Mouse (Mus musculus): Measurements from ENCODE around the gene Fcrl6.

DNA sequence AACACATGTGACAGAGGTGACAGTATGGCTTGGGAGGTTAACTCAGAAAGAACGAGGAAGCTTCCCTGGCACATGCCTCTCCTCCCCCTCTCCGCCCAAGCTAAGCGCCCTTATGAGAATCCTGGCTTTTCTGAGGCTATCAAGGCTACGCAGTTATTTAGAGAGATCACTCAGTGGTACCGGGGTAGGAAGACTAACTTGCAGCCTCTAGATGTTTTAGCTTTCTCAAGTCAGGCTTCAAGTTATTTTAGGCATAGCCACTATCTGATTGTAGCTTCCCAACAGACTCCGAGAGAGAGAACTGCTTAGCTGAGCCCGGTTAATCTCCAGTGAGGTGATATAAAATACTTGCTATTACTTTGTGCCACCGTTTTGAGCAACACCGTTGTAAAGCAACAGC lies 47.0 kb upstream of the Fcrl6 start:
- TF ChIP-seq MYOD1 (IDR thresholded peaks at IDR 0.05; ENCODE audit: control insufficient read depth in 1 of 3, insufficient read length in 2 of 3, low read depth in 2 of 3) = no peak
- TF ChIP-seq POLR2A (IDR thresholded peaks at IDR 0.05; ENCODE audit: insufficient read length, low read depth) = no peak
- TF ChIP-seq MYOG (IDR thresholded peaks at IDR 0.05; ENCODE audit: control insufficient read depth in 1 of 3, insufficient read depth in 1 of 3, insufficient read length in 2 of 3, low read depth in 2 of 3) = no peak
- TF ChIP-seq POLR2AphosphoS2 (IDR thresholded peaks at IDR 0.05; ENCODE audit: insufficient read length, low read depth) = no peak
- no peak for TF ChIP-seq MAX (IDR thresholded peaks at IDR 0.05; ENCODE audit: low read depth)
- TF ChIP-seq CEBPB (IDR thresholded peaks at IDR 0.05; ENCODE audit: insufficient read depth, poor library complexity, severe bottlenecking) = no peak
- TF ChIP-seq TCF12 (IDR thresholded peaks at IDR 0.05; ENCODE audit: insufficient read depth, poor library complexity, severe bottlenecking) = no peak
- no peak for TF ChIP-seq USF1 (IDR thresholded peaks at IDR 0.05; ENCODE audit: low read depth)
- TF ChIP-seq TCF3 (IDR thresholded peaks at IDR 0.05; ENCODE audit: insufficient read length, low read depth) = no peak

All from myocyte (in vitro differentiated cells).